Mouse (Mus musculus): ENCODE results near the gene Krt17.

GRCm38 (mm10) chr11:100288942-100289341 is 28.1 kb upstream of the Krt17 start:
- TF ChIP-seq CTCF (IDR thresholded peaks at IDR 0.05; ENCODE audit: extremely low read depth, insufficient read depth, low read length) (no peak), POLR2A (IDR thresholded peaks at IDR 0.05; ENCODE audit: extremely low read depth, insufficient read depth, low read length) (no peak)

Data from cortical plate, adult 2 months (tissue).